Mouse (Mus musculus) urinary bladder, adult 2 months (tissue): ENCODE measurements around the gene Cmtm6. TPM values are rescaled to one million over a fixed set of nuclear protein-coding genes. Genes with fewer than 3 reads are reported as not detected.

Source experiments
- DNase-seq: peaks from one replicate; pipeline ENCODE4 v3.0.0; 2022; ENCODE audit warnings: low spot score
- polyA plus RNA-seq: library from polyadenylated mRNA; depleted of rRNA; stranded (reverse); fragments of >200 nt; gene quantifications from 2 replicates; pipeline ENCODE4 v1.2.3, GENCODE M21; 2012

The Cmtm6 gene
- polyA plus RNA-seq, 1 experiment = 40.3 TPM

GRCm38 (mm10) chr9:114770224-114770623, 39.3 kb downstream of the Cmtm6 start:
- no peak for DNase-seq

- no peak for DNase-seq
These were observed 40.6 kb downstream of the Cmtm6 start for GRCm38 (mm10) chr9:114771565-114771964.

DNA sequence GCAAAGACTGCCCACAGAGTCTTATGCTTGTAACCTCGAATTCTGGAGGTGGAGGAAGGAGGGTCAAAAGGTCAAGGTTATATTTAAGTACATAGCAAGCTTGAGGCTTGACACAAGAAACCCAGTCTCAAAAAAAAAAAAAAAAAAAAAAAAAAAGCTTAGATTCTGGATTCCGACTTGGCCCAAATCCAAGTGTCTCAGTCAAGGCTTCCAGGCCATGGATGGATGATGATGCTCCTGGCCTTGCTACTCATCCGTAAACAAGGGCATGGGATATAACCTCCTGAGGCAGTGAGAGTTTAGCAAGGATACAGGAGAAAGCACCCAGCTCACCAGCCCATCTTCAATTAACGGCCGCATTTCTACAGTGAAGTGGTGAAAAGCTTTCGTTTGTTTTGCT, 43.7 kb downstream of the Cmtm6 start:
- no peak for DNase-seq

DNA sequence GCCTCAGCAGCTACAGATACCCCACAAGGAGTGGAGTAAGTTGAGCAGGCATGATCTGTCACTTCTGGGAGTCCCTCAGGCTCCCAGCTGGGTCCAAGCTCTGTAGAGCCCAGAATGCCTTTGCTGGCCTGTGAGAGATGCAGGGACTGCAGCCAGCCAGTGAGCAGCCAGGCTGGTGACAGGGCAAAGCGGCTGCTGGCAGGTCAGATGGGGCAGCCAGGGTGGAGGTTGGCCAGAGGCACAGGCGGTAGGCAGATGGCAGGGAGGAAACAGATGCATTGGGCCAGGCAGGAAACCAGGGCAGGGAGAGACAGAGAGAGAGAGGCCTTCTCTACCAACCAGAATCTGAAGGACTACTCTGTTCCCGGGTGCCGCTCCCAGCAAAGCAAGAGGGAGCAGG, 44.4 kb downstream of the Cmtm6 start:
- DNase-seq = no peak

- no peak for DNase-seq
These were observed 45.4 kb downstream of the Cmtm6 start for GRCm38 (mm10) chr9:114776361-114776760.

GRCm38 (mm10) chr9:114777178-114778046, 46.5 kb downstream of the Cmtm6 start:
- DNase-seq = no peak

- DNase-seq = no peak
These were observed 47.1 kb downstream of the Cmtm6 start for GRCm38 (mm10) chr9:114778047-114778390.

- DNase-seq = no peak
These were observed 48.0 kb downstream of the Cmtm6 start for GRCm38 (mm10) chr9:114778877-114779276.

DNA sequence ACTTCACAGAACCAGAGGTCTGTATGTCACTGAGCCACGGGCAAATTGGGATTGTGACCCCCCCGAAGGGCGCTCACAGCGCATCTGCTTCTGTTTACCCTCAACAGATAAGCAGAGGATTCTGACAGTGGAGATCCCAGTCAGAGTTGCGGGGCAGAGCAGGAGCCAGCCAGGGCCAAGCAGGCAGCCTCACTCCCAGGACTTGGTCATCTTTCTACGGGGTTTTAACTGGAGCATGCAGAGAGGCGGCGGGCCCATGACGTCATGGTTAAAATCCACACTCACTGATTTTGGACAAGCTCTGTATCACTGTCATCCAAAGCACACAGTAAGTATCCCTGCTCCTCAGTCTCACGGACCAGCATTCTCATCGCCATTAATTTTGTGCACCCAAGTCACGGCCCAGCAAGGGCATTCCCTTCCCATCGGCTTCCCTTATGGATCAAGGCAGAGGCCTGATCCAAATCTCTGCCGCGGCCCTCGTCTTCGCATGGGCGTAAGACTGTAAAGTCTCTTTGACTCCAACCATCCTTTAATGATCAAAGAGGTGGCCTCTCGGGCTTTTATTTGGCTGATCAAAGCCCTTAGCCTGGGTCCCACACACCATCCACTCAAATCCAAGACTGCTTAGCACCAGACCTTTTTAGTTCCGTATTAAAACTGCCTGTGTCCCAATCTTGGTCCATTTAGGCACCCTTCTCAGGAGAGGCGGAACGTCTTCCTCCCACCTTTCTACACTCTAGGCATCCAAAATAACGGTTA, 49.2 kb downstream of the Cmtm6 start:
- DNase-seq = no peak

DNA sequence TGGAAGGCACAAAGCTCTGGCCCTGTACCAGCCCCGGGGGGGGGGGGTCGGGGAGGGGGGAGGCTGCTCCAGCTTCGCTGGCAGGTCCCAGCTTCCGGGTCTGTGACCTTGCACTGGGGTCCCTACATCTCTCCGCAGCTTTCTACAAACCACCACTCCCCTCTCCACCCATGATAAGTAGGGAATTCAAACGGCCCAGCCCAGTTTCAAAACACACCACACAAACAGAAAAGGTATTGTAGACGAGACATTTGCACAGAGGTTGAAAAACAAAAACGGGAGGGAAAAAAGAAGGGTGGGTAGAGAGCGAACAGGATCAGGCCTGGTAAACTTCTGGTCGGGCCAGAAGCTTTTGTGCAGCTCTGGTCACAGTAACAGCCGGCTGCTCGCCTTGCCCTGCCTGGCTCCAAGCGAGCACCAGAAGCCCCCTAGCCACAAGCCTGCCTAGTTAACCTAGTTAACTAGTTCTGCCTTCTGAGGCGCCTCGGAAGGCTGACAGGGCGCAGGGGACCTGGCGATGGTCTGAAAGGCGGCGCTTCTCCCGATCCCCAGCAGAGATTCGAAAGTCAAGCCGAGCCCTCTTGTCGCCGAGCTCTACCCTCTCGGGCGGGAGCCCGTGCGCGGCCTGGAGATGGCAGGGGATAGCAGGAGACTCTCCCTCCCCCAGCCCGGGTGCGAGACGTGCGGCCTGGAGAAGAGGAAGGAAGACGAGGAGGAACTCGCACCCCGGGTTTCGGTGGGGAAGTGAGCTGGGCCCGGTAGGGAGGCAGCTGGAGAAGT, 50.0 kb downstream of the Cmtm6 start:
- peak; percentile 39 for DNase-seq

GRCm38 (mm10) chr9:114781526-114782212, 50.8 kb downstream of the Cmtm6 start, which contains the start of gene Cmtm7:
Gene Cmtm7 (minus strand): TSS chr9:114781856.
- DNase-seq = peak; percentile 45

- no peak for DNase-seq
These were observed 54.7 kb downstream of the Cmtm6 start for GRCm38 (mm10) chr9:114785432-114786125.

DNA sequence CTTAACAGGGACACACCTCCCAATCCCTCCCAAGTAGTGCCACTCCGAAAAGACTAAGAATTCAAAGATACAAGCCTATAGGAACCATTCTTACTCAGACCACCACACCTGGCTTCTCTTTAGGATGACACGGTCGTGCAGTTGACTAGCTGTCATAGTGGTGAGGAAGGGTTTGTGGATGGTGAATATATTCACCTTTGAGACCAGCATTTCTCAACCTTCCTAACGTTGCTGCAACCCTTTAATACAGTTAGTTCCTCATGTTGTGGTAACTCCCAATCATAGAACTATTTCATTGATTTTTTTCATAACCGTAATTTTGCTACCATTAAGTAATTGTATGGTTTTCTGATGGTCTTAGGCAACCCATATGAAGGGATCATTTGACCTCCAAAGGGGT, 56.2 kb downstream of the Cmtm6 start:
- no peak for DNase-seq

DNA sequence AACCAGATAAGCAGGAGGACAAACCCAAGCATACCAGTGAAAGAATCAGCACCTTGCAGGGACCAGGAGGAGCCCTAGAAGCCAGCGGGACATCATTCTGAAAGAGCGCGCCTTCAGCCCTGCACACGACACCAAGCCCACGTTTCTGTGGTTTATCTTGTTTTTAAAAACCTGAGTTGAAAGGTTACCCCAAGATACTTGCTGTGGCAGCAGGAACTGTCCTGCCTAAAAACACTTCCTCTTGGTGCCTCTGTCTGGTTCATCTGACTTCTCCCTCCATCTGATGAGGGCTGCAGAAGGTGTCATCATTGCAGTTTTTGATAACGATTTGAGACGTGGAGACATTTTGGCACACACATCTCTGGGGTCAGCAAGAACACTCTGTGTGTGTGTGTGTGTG, 56.8 kb downstream of the Cmtm6 start:
- no peak for DNase-seq

- no peak for DNase-seq
These were observed 57.8 kb downstream of the Cmtm6 start for GRCm38 (mm10) chr9:114788697-114789096.

DNA sequence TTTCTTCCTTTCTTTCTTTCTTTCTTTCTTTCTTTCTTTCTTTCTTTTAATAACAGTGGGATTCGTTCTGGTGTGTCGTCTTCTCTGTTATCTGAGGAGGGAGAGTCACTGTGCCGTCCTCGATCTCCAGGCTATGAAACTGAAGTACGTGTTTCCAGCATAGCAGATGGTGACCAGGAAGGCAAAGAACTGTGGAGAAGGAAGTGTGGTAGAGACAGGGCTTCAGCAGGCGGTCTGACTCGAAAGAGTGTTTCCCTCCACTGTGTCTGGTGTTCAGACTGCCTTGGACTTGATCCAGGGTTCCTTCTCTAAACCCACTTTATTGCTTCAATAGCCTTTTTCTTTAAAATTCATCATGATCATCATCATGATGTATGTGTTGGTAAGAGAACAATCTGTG, 58.6 kb downstream of the Cmtm6 start:
- DNase-seq = no peak

DNA sequence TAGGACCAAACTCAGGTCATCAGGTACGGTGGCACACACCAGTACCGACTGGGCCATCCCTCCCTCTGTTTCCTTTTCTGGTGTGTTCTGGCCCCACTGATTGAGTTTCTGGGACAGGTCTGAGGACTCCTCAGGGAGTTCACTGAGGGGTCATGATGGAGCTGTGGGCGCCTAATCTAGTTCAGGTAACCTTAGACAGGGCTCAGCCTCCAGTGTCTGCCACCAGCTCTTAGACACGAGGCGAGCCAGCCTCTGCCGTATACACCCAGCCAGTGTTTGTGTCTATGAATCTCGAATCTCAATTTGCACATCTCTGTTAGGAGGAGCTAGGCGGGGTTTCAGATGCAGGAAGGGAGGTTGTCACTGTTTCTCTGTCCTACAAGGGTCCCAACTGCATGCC, 59.1 kb downstream of the Cmtm6 start:
- no peak for DNase-seq

DNA sequence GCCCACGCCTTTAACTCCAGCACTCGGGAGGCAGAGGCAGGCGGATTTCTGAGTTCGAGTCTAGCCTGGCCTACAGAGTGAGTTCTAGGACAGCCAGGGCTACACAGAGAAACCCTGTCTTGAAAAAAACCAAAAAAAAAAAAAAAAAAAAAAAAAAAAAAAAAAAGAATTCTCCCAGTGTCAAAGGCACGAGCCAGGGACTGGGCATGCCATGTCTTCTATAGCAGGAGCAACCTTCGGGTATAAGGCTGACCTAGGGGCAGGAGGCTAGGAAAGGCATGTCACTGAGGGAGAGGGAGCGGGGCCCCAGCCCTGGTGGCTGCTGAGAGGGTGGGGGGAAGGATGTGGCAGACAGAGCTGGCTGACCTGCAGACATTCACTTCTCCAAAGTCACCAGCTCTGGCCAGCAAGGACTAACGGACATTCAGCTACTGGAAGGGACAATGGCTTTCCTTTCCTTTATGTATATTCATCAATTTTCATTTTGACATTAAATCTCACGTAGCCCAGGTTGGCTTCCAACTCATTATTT, 62.9 kb downstream of the Cmtm6 start:
- no peak for DNase-seq

GRCm38 (mm10) chr9:114794491-114794890, 63.6 kb downstream of the Cmtm6 start:
- DNase-seq = no peak

DNA sequence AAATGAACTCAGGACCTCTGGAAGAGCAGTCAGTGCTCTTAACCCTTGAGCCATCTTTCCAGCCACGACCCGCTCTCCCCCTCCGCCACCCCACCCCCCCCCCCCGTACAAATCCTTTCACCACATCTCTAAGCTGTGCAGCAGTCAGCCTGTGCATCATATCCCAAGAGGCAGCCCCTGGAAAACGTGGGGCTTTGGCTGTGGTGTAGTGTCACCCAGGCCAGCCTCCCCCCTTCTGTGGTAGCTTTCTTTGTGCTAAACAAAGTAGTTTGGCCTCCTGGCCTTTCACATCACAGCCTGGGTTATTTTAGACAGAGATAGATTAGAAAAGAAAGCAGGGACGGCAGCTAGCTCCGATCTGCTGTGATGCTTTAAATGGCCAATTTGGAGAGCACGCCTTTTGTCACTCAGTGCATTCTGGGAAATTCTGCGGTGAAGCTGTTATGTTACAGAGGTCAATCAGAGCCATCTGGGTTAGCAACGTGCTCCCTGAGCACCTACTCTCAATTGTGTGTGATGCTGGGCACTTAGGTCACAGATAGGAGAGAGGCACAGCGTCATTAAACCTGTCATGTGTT, 65.6 kb downstream of the Cmtm6 start:
- DNase-seq = no peak
